Mouse (Mus musculus): ENCODE results near the gene Mapk8ip1. TPM values are rescaled to one million over a fixed set of nuclear protein-coding genes. Genes with fewer than 3 reads are reported as not detected.
A peak's percentile ranks its signal among the peaks of the same experiment; 100 is the strongest.

Mapk8ip1 gene
- polyA plus RNA-seq, 1 experiment from 2014 or later: 18.8 TPM

DNA sequence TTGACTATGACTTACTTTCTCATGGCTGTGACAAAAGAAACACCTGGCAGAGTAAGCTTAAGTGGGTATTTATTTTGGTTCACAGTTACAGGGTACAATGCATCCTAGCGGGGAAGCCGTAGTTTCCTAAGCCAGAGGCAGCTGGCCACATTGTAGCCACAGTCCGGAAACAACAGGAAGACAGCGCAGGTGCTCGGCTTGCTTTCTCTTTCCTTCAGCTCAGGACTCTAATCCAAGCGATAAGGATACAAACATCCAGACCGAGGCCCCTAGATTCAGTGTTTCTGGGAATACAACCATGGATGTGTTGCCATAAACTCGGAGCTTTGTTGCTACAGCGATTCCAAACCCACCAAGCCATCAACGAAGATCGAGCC, 27.6 kb downstream of the Mapk8ip1 start:
- Histone ChIP-seq H3K9me3 (replicated peaks; ENCODE audit: control insufficient read depth, low read length) (no peaks in the 10 kb centered on the region), H3K4me1 (ENCODE audit: control insufficient read depth, insufficient read depth, low read length) (peaks cover 11% of the 10 kb centered on the region), H3K27ac (replicated peaks; ENCODE audit: low read depth, low read length) (no peak overlapping the region; the same call in 1 of the 2 replicates), H3K27me3 (ENCODE audit: control insufficient read depth, insufficient read depth, low read length) (peaks cover 10% of the 10 kb centered on the region; the same call in 1 of the 2 replicates), H3K36me3 (replicated peaks; ENCODE audit: control insufficient read depth, insufficient read depth, low read depth, low read length) (no peaks in the 10 kb centered on the region), H3K9ac (replicated peaks; ENCODE audit: low read length) (no peak overlapping the region), H3K4me3 (ENCODE audit: low read depth, low read length) (no peak overlapping the region), H3K4me2 (ENCODE audit: low read depth, low read length) (no peak overlapping the region)
- ATAC-seq (replicated peaks; ENCODE audit: insufficient number of reproducible peaks, low FRiP score, low TSS enrichment, low read depth) (no peak), DNase-seq (ENCODE audit: low spot score) (no peak)
- WGBS: 78% methylated on average over 11 of the region's 11 CpGs

DNA sequence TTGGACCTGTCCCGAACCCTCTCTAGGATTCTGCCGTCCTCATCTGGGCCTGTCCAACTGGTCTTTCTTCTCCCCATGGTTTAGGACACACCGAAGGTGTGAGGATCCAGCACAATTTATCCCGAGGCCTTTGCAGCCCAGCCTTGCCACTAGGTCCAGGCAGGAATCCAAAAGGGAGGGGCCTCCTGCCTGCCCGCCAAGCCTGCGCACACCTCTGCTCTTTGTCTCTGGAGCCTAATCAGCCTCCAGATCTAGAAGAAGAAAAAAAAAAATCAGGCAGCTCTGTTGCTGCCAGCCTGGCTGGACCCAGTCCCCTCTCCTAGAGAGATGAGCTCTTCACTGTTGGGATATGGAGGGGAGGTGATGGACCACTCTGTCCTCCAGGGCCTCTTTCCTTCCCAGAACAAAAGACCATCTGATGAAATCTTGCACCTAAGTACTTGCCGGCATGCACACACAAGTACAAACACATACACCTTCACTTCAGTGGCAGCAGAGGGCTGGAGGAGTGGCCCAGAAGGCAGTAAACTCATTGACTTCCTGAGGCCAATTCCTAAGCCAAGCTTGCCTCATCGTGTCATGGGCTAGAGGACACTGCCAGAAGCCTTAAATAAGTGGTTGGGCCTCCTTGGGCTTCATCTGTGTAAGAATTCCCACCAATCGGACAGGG, 28.2 kb downstream of the Mapk8ip1 start:
- no peak overlapping the region for H3K9ac ChIP-seq (replicated peaks; ENCODE audit: low read length)
- peak; percentile 2 for DNase-seq (ENCODE audit: low spot score)
- WGBS: 43% methylated on average over 9 of the region's 9 CpGs
- peak overlapping the region; percentile 15; the same call in 1 of the 2 replicates for H3K27ac ChIP-seq (replicated peaks; ENCODE audit: low read depth, low read length)
- ATAC-seq (replicated peaks; ENCODE audit: insufficient number of reproducible peaks, low FRiP score, low TSS enrichment, low read depth): no peak
- no peak overlapping the region for H3K4me3 ChIP-seq (ENCODE audit: low read depth, low read length)
- peaks cover 11% of the 10 kb centered on the region for H3K4me1 ChIP-seq (ENCODE audit: control insufficient read depth, insufficient read depth, low read length)
- no peaks in the 10 kb centered on the region for H3K36me3 ChIP-seq (replicated peaks; ENCODE audit: control insufficient read depth, insufficient read depth, low read depth, low read length)
- H3K4me2 ChIP-seq (ENCODE audit: low read depth, low read length): no peak overlapping the region
- peaks cover 10% of the 10 kb centered on the region; the same call in 1 of the 2 replicates for H3K27me3 ChIP-seq (ENCODE audit: control insufficient read depth, insufficient read depth, low read length)
- no peaks in the 10 kb centered on the region for H3K9me3 ChIP-seq (replicated peaks; ENCODE audit: control insufficient read depth, low read length)

DNA sequence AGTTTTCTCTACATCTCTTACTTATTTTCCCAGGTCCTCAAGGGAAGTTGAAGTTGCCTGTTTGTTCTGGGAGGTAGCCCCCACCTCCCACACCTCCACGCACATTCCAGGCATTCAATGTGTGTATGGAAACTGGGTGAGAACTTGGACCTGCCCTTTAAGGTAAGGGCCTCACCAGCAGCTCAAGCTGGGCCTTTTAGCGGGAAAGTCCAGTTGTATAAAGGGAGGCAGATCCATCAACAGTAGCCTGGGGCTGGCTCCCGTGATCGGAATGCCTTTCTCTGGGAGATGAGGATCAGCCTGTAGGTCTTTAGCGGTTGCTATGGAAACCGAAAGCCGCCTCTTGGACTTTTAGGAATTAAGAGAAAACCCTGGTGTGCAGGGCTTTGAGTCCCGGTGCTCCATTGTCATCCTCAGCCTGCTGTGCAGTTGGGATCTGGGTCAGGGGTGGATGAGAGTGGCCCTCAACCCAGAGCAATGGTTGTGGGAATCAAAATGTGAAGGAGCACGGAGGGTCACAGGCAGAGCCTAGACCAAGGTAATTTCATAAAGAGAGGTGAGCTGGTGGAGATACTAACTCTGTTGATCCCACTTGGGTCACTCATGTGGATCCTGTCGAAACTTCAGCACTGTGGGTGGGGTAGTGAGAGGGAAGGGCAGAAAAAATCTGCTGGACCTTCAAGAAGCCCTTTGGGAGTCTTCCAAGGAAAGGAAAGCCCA, 28.9 kb downstream of the Mapk8ip1 start:
- 0 out of 2 replicates have a peak overlapping the region, but pooled peaks have one; percentile 15 for H3K27ac ChIP-seq (replicated peaks; ENCODE audit: low read depth, low read length)
- peaks cover 11% of the 10 kb centered on the region for H3K4me1 ChIP-seq (ENCODE audit: control insufficient read depth, insufficient read depth, low read length)
- no peak for ATAC-seq (replicated peaks; ENCODE audit: insufficient number of reproducible peaks, low FRiP score, low TSS enrichment, low read depth)
- H3K36me3 ChIP-seq (replicated peaks; ENCODE audit: control insufficient read depth, insufficient read depth, low read depth, low read length): no peaks in the 10 kb centered on the region
- peaks cover 10% of the 10 kb centered on the region; the same call in 1 of the 2 replicates for H3K27me3 ChIP-seq (ENCODE audit: control insufficient read depth, insufficient read depth, low read length)
- DNase-seq (ENCODE audit: low spot score): peak; percentile 65
- no peak overlapping the region for H3K4me3 ChIP-seq (ENCODE audit: low read depth, low read length)
- no peak overlapping the region; the same call in 1 of the 2 replicates for H3K9ac ChIP-seq (replicated peaks; ENCODE audit: low read length)
- H3K9me3 ChIP-seq (replicated peaks; ENCODE audit: control insufficient read depth, low read length): no peaks in the 10 kb centered on the region
- H3K4me2 ChIP-seq (ENCODE audit: low read depth, low read length): peak overlapping the region; percentile 14; the same call in 1 of the 2 replicates
- WGBS: 12% methylated on average over 10 of the region's 10 CpGs

DNA sequence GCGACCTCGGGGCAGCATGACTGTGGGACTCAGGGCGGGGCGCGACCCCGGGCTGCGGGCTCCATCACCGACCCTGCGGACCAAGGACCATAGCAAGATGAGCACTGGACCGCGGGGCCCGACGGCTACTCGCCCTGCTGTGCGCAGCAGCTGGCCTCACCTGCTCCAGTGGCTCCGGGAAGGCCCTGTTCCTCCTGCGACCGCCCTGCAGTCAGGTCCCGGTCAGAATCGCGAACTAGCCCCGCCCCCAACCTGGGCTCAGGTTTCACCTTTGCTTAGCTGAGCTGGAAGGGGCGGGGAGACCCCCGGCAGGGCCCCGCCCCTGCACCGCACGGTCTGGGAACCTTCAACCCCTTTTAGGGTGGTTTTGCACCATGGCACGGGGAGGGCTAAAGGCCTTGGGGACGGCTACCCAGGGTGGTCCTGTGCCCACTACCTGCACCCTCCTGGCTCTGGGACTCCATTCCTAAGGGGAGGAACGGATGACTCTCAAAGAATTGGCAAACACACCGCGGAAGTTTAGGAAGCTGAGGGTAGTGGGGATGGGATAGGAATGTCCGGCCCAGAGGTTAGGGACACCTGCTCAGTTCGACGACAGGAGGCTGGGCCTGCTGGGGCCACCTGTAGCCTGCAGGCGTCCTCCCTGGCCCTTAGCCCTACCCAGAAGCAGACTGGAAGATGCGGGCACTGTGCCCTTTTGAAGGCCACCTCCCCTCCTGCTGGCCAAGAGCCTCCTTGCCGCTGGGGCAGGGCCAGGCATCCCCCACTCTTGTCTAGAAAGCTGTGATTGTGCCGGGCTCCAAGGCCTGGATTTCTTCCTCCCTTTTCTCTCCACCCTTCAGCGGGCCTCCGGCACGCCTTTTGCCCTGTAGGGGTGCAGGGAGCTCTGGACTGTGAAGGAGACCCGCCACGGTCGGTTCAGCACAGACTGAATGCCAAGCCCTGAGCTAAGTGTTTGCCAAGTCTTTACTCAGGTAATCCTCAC, 29.9 kb downstream of the Mapk8ip1 start:
- peaks cover 8% of the 10 kb centered on the region for H3K4me1 ChIP-seq (ENCODE audit: control insufficient read depth, insufficient read depth, low read length)

DNA sequence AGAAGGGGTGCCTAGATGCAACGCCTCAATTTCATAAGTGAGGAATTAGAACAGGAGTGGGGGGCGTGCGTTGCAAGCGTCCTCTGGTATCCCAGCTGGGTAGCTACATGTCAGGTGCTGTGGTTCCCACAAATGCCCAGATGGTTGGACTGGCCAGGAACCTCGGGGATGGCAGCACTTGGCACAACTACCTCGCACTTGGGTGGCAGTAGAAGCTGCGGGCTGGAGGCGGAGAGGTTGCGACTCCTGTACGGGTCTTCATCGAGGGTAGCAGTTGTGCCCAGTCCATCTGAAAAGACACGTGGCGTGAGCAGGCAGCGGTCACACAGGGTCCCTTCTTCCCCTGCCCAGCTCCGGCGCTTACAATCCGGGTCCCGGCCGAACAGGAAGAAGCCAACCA, 30.7 kb downstream of the Mapk8ip1 start:
- Histone ChIP-seq H3K9ac (replicated peaks; ENCODE audit: low read length) (peak overlapping the region; percentile 58), H3K9me3 (replicated peaks; ENCODE audit: control insufficient read depth, low read length) (no peaks in the 10 kb centered on the region), H3K4me3 (ENCODE audit: low read depth, low read length) (peak overlapping the region; percentile 46), H3K36me3 (replicated peaks; ENCODE audit: control insufficient read depth, insufficient read depth, low read depth, low read length) (no peaks in the 10 kb centered on the region), H3K4me2 (ENCODE audit: low read depth, low read length) (peak overlapping the region; percentile 85), H3K27ac (replicated peaks; ENCODE audit: low read depth, low read length) (no peak overlapping the region), H3K27me3 (ENCODE audit: control insufficient read depth, insufficient read depth, low read length) (peaks cover 10% of the 10 kb centered on the region; the same call in 1 of the 2 replicates), H3K4me1 (ENCODE audit: control insufficient read depth, insufficient read depth, low read length) (peaks cover 8% of the 10 kb centered on the region)
- 12% methylated on average over 14 of the region's 19 CpGs for WGBS
- DNase-seq (ENCODE audit: low spot score) (no peak), ATAC-seq (replicated peaks; ENCODE audit: insufficient number of reproducible peaks, low FRiP score, low TSS enrichment, low read depth) (no peak)

More for the DNA sequence above, 29.9 kb downstream of the Mapk8ip1 start:
- WGBS: 2% methylated on average over 45 of the region's 45 CpGs
- Histone ChIP-seq H3K27ac (replicated peaks; ENCODE audit: low read depth, low read length) (no peak overlapping the region), H3K9ac (replicated peaks; ENCODE audit: low read length) (peak overlapping the region; percentile 58), H3K4me3 (ENCODE audit: low read depth, low read length) (peak overlapping the region; percentile 46), H3K4me2 (ENCODE audit: low read depth, low read length) (peak overlapping the region; percentile 85), H3K9me3 (replicated peaks; ENCODE audit: control insufficient read depth, low read length) (no peaks in the 10 kb centered on the region), H3K36me3 (replicated peaks; ENCODE audit: control insufficient read depth, insufficient read depth, low read depth, low read length) (no peaks in the 10 kb centered on the region), H3K27me3 (ENCODE audit: control insufficient read depth, insufficient read depth, low read length) (peaks cover 10% of the 10 kb centered on the region; the same call in 1 of the 2 replicates)
- peak; percentile 22; the same call in 1 of the 2 replicates for ATAC-seq (replicated peaks; ENCODE audit: insufficient number of reproducible peaks, low FRiP score, low TSS enrichment, low read depth)
- peak; percentile 86 for DNase-seq (ENCODE audit: low spot score)

DNA sequence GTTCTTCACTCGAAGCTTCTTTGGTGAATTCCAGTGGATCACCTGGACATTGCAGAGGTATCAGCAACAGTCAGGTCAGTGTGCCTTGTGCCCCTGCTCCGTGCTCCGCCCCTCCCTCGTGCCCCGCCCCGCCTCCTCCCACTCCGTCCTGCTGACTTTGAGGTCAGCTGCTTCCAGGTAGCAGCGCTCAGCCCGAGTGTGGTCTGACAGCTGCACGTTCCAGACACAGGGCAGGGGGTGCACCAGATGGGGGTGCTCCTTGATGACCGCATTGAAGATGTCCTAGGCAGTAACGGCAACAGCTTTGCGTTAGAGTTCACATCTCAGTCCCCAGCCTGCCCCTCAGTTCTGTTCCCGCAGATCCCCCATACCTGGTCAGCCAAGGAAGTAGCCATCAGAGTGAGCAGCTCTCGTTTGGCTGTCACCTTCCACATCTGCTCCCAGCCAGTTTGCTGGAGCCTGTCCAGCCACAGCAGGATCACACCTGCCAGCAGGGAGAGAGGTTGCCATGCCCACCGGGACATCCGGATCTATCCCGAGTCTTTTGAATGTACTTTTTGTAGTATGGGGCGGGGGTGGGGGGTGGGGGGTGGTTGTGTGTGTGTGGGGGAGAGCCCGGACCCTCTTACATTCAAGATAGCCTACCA, 33.6 kb downstream of the Mapk8ip1 start:
- Histone ChIP-seq H3K27me3 (ENCODE audit: control insufficient read depth, insufficient read depth, low read length) (peaks cover 10% of the 10 kb centered on the region; the same call in 1 of the 2 replicates), H3K4me1 (ENCODE audit: control insufficient read depth, insufficient read depth, low read length) (peaks cover 8% of the 10 kb centered on the region), H3K9me3 (replicated peaks; ENCODE audit: control insufficient read depth, low read length) (no peaks in the 10 kb centered on the region), H3K9ac (replicated peaks; ENCODE audit: low read length) (no peak overlapping the region), H3K36me3 (replicated peaks; ENCODE audit: control insufficient read depth, insufficient read depth, low read depth, low read length) (no peaks in the 10 kb centered on the region; the same call in 1 of the 2 replicates), H3K4me2 (ENCODE audit: low read depth, low read length) (no peak overlapping the region), H3K4me3 (ENCODE audit: low read depth, low read length) (no peak overlapping the region), H3K27ac (replicated peaks; ENCODE audit: low read depth, low read length) (no peak overlapping the region)
- DNase-seq (ENCODE audit: low spot score) (no peak), ATAC-seq (replicated peaks; ENCODE audit: insufficient number of reproducible peaks, low FRiP score, low TSS enrichment, low read depth) (no peak)
- 48% methylated on average over 20 of the region's 20 CpGs for WGBS

DNA sequence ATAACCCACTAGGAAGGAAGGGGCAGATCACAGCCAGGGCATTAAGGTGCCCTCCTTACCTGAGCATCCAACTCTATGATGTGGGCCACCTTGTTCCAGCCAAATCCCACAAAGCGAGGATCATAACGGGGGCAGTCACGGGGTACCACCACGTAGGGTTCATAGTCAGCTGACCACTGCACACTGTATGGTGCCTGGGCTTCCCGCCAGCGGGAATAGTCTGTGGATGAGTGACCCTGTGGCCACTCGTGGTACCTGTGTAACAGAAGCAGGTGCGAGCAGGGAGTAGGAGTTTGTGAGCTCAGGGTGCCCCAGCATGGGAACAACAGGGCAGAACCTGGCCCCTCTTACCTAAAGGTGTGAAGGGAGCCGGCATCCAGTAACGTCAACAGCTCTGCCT, 35.5 kb downstream of the Mapk8ip1 start:
- Histone ChIP-seq H3K4me3 (ENCODE audit: low read depth, low read length) (no peak overlapping the region), H3K27ac (replicated peaks; ENCODE audit: low read depth, low read length) (no peak overlapping the region), H3K36me3 (replicated peaks; ENCODE audit: control insufficient read depth, insufficient read depth, low read depth, low read length) (no peaks in the 10 kb centered on the region; the same call in 1 of the 2 replicates), H3K9ac (replicated peaks; ENCODE audit: low read length) (no peak overlapping the region), H3K27me3 (ENCODE audit: control insufficient read depth, insufficient read depth, low read length) (peaks cover under 1% of the 10 kb centered on the region; the same call in 1 of the 2 replicates), H3K9me3 (replicated peaks; ENCODE audit: control insufficient read depth, low read length) (no peaks in the 10 kb centered on the region), H3K4me2 (ENCODE audit: low read depth, low read length) (no peak overlapping the region), H3K4me1 (ENCODE audit: control insufficient read depth, insufficient read depth, low read length) (peaks cover 4% of the 10 kb centered on the region)
- DNase-seq (ENCODE audit: low spot score) (no peak), ATAC-seq (replicated peaks; ENCODE audit: insufficient number of reproducible peaks, low FRiP score, low TSS enrichment, low read depth) (0 out of 2 replicates have a peak, but pooled peaks have one; percentile 9)
- WGBS: 89% methylated on average over 10 of the region's 10 CpGs
